Mouse (Mus musculus) left cerebral cortex, postnatal 36 days (tissue): Measurements from ENCODE around the gene Plekhg5. TPM values are rescaled to one million over a fixed set of nuclear protein-coding genes. Genes with fewer than 3 reads are reported as not detected.

ENCODE experiments used
- DNase-seq, 2 experiments: peaks; one replicate each; pipeline ENCODE4 v3.0.0; 2021 to 2022; ENCODE audit warnings: low spot score in 2 of 2, mixed read lengths in 1 of 2
- intact Hi-C: fragments of 180-260 bp; cut with DNase I; formaldehyde crosslinking; loops from one replicate; pipeline ENCODE4 v1.15.1; 2025
- total RNA-seq, 2 experiments: library from RNA; stranded (reverse); gene quantifications; 2 replicates each; pipeline ENCODE4 v1.2.3; 2021

Gene Plekhg5
- total RNA-seq, 2 experiments from 2014 or later = 82.5 to 84.4 TPM

- DNase-seq = no peak
- intact Hi-C loops = no loop called here
These were observed 21.9 kb downstream of the Plekhg5 start for GRCm38 (mm10) chr4:152094233-152094632.

DNA sequence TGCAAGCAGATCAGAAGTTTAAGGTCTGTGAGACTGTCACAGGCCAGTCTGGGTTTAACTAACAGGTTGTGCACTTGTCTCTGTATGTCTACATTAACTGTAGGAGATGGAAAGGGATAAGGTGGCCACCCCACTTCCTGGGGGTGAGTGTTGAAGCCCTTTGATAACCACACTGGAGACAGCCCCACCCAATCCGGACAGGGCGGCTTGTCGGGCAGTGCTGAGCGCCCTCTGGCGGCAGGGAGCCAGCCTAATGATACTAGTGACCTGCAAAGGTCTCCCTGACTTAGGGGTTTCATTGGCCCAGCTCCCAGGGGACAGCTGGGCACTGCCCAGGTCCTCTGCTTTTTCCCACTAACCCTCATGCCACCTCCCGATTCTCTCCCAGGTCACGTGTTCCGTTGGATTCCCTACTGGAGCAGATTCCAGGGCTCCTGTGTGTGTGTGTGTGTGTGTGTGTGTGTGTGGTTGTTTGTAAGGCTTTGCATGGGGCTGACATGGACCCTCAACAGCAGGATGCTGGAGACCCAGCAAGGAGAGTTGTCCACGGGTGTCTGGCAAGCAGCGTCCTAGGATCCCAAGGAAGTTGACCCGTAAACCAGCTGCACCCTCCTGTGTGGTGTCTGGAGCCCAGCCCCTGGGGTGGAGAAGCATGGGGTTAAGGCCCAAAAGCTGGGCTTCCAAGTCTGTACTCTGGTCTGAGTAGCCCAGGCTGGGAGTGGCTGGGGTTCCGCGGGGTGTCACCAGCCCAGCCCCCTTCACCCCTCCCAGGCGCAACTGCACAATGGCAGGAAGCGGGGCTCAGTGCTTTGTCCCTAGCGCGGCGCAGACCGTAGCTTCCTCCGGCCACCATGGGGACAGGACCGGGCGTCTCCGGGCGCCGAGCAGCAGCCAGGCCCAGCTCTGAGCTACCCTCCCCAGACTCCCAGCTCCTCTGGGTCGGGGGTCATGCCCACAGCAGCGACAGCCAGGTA is 23.9 kb downstream of the Plekhg5 start:
- no peak for DNase-seq
- intact Hi-C loops = loop anchor here (2.0 to 5.0 kb wide), 2 partner anchors 57 to 119 kb away; partner anchors contain the start of genes Nol9 and Tas1r1

GRCm38 (mm10) chr4:152096927-152097326 is 24.6 kb downstream of the Plekhg5 start:
- intact Hi-C loops = loop anchor here (2.0 to 5.0 kb wide), 2 partner anchors 58 to 120 kb away; partner anchors contain the start of genes Nol9 and Tas1r1

DNA sequence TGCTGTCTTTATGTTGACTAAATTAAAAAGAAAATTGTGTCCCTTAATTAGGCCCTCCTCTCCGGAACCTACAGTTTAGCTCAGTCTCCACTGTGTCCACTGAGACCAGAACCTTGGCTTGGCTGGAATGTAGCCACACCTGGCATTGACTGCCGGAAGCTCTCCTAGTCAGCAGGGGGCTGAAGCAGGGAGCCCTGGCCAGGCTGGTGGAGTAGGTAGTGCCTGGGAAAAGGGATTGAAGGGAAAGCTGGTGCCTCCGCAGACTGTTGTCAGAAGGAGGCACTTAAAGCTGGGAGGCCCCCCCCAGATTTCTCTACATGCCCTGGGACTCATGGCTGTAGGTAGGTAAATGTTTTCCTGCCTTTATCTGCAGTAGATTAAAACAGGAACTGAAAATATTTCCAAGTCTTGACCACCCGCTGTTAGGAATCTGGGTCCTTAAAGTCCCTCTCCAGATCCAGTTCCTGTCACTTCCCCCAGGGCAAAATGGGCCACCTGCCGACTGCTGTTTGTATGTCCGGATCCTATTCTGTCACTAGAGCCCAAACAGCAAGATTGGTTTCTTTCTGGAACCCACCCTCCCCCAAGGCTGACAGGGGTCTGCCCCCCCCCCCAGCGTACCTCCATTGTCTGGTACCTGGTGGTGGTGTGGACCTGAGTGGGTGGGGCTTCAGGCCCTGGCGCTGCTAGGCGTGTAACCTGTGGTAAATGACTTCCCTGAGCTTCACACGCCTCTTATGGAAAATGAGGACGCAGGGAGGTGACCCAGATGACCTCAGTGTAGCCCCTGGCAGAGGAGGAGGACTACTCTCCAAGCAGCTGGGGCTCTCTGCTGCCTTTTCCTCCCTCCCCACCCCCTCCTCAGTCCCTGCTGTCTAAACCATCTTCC is 25.9 kb downstream of the Plekhg5 start:
- DNase-seq = no peak
- intact Hi-C loops = loop anchor here (2.0 to 5.0 kb wide), 2 partner anchors 59 to 121 kb away; partner anchors contain the start of genes Nol9 and Tas1r1

More at GRCm38 (mm10) chr4:152096927-152097326, 24.6 kb downstream of the Plekhg5 start:
- DNase-seq = no peak

- intact Hi-C loops = no loop called here
These were observed 28.2 kb downstream of the Plekhg5 start for GRCm38 (mm10) chr4:152100541-152100940.

DNA sequence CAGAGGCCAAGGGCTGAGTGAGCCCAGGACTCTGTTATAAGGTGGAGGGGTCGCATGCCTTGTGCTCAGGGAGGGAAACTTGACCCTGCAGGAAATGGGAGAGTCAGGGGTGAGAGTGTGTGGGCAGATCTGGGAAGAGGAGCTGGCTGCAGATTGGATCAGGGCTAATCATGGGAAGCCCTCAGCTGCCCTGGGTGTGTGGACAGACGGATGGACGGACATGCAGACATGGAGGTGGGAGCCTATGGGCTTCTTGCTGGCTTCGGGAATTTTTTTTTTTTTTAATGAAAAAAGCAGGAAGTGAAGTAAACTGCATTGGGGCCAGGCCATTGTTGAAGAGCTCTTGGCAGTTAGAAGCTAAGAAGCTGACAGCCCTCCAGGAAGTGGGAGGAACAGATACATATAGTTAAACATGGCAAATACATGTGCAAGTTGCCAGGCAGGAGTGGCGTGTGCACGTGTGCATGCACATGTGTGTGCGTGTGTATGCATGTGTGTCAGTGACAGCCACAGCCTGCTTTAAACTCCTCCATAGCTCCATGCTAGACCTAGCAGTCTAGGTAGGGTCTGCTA is 28.9 kb downstream of the Plekhg5 start:
- intact Hi-C loops = no loop called here
- DNase-seq = no peak

More at GRCm38 (mm10) chr4:152100541-152100940, 28.2 kb downstream of the Plekhg5 start:
- peak in 1 of 2 experiments; percentile 83 for DNase-seq

- intact Hi-C loops = no loop called here
These were observed 29.6 kb downstream of the Plekhg5 start for GRCm38 (mm10) chr4:152101921-152102320.

GRCm38 (mm10) chr4:152103025-152103424 is 30.7 kb downstream of the Plekhg5 start:
- intact Hi-C loops = no loop called here

More at GRCm38 (mm10) chr4:152101921-152102320, 29.6 kb downstream of the Plekhg5 start:
- no peak for DNase-seq

GRCm38 (mm10) chr4:152106746-152107145 is 34.4 kb downstream of the Plekhg5 start:
- intact Hi-C loops = no loop called here
- no peak for DNase-seq

More at GRCm38 (mm10) chr4:152103025-152103424, 30.7 kb downstream of the Plekhg5 start:
- DNase-seq = peak in 1 of 2 experiments; percentile 62

- intact Hi-C loops = no loop called here
- DNase-seq = no peak
These were observed 35.2 kb downstream of the Plekhg5 start for GRCm38 (mm10) chr4:152107493-152107892.

DNA sequence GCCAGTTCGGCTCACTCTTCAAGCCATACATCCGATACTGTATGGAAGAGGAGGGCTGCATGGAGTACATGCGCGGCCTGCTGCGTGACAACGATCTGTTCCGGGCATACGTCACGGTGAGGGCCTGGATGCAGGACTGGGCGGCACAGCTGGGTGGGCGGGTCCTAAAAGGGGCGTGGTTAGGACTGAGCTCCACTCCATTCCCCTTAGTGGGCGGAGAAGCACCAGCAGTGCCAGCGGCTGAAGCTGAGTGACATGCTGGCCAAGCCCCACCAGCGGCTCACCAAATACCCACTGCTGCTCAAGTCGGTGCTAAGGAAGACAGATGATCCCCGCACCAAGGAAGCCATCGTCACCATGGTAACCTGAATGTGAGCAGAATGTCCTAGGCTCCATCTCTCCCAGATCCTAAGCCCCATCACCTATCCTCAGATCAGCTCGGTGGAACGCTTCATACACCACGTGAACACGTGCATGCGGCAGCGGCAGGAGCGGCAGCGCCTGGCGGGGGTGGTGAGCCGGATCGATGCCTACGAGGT is 35.7 kb downstream of the Plekhg5 start:
- intact Hi-C loops = no loop called here
- DNase-seq = peak in 1 of 2 experiments; percentile 65

GRCm38 (mm10) chr4:152108673-152109072 is 36.4 kb downstream of the Plekhg5 start:
- DNase-seq = no peak
- intact Hi-C loops = no loop called here

DNA sequence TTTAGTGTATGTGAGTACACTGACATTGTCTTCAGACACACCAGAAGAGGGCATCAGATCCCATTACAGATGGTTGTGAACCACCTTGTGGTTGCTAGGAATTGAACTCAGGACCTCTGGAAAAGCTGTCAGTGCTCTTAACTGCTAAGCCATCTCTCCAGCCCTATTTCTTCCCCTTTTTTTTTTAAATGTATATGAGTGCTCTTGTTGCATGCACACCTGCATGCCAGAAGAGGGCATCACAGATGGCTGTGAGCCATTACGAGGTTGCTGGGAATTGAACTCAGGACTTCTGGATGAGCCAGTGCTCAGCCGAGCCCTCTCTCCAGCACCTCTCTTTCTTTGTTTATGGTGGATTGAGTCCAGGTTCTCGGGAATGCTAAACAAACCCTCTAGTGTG is 37.2 kb downstream of the Plekhg5 start:
- no peak for DNase-seq
- intact Hi-C loops = no loop called here

GRCm38 (mm10) chr4:152110689-152111088 is 38.4 kb downstream of the Plekhg5 start:
- DNase-seq = no peak
- intact Hi-C loops = no loop called here

DNA sequence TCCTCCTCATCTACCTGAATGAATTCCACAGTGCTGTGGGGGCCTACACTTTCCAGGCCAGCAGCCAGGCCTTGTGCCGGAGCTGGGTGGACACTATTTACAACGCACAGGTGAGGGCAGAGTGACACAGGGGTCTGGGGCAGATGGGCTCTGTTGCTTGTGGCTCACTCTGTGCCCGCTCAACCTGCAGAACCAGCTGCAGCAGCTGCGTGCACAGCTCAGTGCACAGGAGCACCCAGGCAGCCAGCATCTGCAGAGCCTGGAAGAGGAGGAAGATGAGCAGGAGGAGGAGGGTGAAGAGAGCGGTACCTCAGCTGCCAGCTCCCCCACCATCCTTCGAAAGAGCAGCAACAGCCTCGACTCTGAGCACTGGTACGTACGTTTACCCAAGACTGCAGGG is 40.0 kb downstream of the Plekhg5 start:
- no peak for DNase-seq
- intact Hi-C loops = no loop called here

DNA sequence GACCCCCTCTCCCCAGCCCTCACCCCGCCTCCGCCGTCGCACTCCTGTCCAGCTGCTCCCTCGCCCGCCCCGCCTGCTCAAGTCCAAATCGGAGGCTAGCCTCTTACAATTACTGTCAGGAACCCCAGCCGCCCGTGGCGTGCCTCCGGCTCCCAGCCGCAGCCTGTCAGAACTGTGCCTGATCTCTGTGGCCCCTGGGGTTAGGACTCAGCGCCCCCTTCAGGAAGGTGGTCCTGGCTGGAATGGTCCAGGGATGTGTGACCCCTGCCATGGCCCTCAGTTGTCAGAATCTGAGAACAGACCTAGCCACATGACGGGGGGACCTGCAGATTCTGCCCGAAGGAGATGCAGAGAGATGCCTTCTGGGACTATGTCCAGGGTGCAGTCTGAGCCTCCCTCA is 41.8 kb downstream of the Plekhg5 start:
- no peak for DNase-seq
- intact Hi-C loops = no loop called here

DNA sequence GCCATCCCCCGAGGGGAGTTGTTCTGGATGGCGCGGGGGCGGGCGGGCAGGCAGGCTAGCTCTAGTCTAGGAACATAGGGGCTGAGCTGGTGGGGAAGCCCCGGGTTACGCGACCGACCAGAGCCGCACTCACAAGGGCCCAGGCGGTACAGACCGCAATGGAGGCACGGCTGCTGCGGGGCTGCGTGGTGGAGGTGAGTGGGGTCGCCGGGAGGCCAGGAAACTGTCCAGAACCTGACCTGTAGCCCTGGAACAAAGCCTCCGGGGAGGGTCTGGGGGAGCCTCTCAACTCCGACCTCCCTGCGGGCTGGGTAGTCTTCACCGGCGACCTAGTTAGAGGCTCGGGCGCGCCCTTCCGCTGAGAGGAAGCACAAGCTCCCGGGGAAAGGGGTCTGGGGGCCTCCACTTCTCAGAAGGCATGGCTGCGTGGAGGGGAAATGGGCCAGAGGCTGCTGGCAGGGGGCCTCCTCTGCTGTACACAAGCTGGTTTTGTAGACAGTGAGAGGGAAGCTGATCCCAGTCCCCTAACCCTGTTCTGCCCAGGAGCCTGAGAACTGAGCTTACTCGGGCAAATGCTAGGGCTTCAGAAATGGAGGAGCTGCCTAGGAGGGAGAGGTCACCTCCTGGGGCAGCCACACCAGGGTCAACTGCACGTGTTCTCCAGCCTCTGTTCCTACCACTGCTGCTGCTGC is 43.8 kb downstream of the Plekhg5 start, which contains the start of gene Tnfrsf25:
Gene Tnfrsf25, plus strand, starts transcription at position 14 of the 692 bp plus-strand sequence.
- DNase-seq = no peak
- intact Hi-C loops = no loop called here

- intact Hi-C loops = no loop called here
- DNase-seq = no peak
These were observed 45.2 kb downstream of the Plekhg5 start for GRCm38 (mm10) chr4:152117538-152117937.
